Mouse (Mus musculus): ENCODE data around the gene Tmem72. TPM values are rescaled to one million over a fixed set of nuclear protein-coding genes. Genes with fewer than 3 reads are reported as not detected.

Gene Tmem72
- total and polyA plus RNA-seq, 3 experiments, result under 0.01 to 0.05 (median 0.03) TPM

GRCm38 (mm10) chr6:116672349-116672748 is 44.4 kb downstream of the Tmem72 start:
- no peaks in the 10 kb centered on the region for H3K27me3 ChIP-seq (ENCODE audit: control insufficient read depth, insufficient read depth, low read length)
- no peak overlapping the region; the same call in 1 of the 2 replicates for H3K9ac ChIP-seq (ENCODE audit: low read depth, low read length)
- no peaks in the 10 kb centered on the region for H3K79me2 ChIP-seq (replicated peaks; ENCODE audit: control insufficient read depth, insufficient read depth, low read length)
- no peak overlapping the region for H3K4me3 ChIP-seq
- no peak for TF ChIP-seq EP300 (IDR thresholded peaks at IDR 0.05; ENCODE audit: insufficient read depth, low read depth, low read length)
- no peak for TF ChIP-seq CTCF (IDR thresholded peaks at IDR 0.05)
- no peak for TF ChIP-seq POLR2A (IDR thresholded peaks at IDR 0.05; ENCODE audit: insufficient read depth, low read depth, low read length)
- intact Hi-C loops (cut with DNase I), result loop anchor here (2.0 kb wide), 1 partner anchor 18 kb away; no protein-coding TSS in a partner anchor
- DNase-seq, result peak in 1 of 2 experiments; percentile 33
- H3K4me1 ChIP-seq (ENCODE audit: control insufficient read depth, insufficient read depth, low read length), result no peaks in the 10 kb centered on the region
- WGBS, result 52% methylated on average over 5 of the region's 5 CpGs
- no peaks in the 10 kb centered on the region for H3K36me3 ChIP-seq (ENCODE audit: control insufficient read depth, insufficient read depth, low read length)
- no peak overlapping the region for H3K27ac ChIP-seq

GRCm38 (mm10) chr6:116671768-116672167 is 44.9 kb downstream of the Tmem72 start:
- WGBS, result 75% methylated on average over 4 of the region's 4 CpGs
- Histone ChIP-seq H3K79me2 (replicated peaks; ENCODE audit: control insufficient read depth, insufficient read depth, low read length) (no peaks in the 10 kb centered on the region), H3K4me1 (ENCODE audit: control insufficient read depth, insufficient read depth, low read length) (no peaks in the 10 kb centered on the region), H3K27me3 (ENCODE audit: control insufficient read depth, insufficient read depth, low read length) (no peaks in the 10 kb centered on the region), H3K9ac (ENCODE audit: low read depth, low read length) (no peak overlapping the region), H3K36me3 (ENCODE audit: control insufficient read depth, insufficient read depth, low read length) (no peaks in the 10 kb centered on the region), H3K27ac (no peak overlapping the region), H3K4me3 (no peak overlapping the region)
- no peak for DNase-seq
- intact Hi-C loops (cut with DNase I), result loop anchor here (2.0 kb wide), 1 partner anchor 17 kb away; no protein-coding TSS in a partner anchor
- no peak for TF ChIP-seq EP300 (IDR thresholded peaks at IDR 0.05; ENCODE audit: insufficient read depth, low read depth, low read length)
- TF ChIP-seq POLR2A (IDR thresholded peaks at IDR 0.05; ENCODE audit: insufficient read depth, low read depth, low read length), result no peak
- no peak for TF ChIP-seq CTCF (IDR thresholded peaks at IDR 0.05)

- H3K36me3 ChIP-seq (ENCODE audit: control insufficient read depth, insufficient read depth, low read length), result no peaks in the 10 kb centered on the region
- no peak overlapping the region for H3K9ac ChIP-seq (ENCODE audit: low read depth, low read length)
- H3K79me2 ChIP-seq (replicated peaks; ENCODE audit: control insufficient read depth, insufficient read depth, low read length), result no peaks in the 10 kb centered on the region
- WGBS, result 37% methylated on average over 5 of the region's 5 CpGs
- 0 out of 2 replicates have a peak, but pooled peaks have one; percentile 26 for TF ChIP-seq CTCF (IDR thresholded peaks at IDR 0.05)
- no peak for TF ChIP-seq POLR2A (IDR thresholded peaks at IDR 0.05; ENCODE audit: insufficient read depth, low read depth, low read length)
- TF ChIP-seq EP300 (IDR thresholded peaks at IDR 0.05; ENCODE audit: insufficient read depth, low read depth, low read length), result no peak
- H3K27me3 ChIP-seq (ENCODE audit: control insufficient read depth, insufficient read depth, low read length), result no peaks in the 10 kb centered on the region
- no peaks in the 10 kb centered on the region for H3K4me1 ChIP-seq (ENCODE audit: control insufficient read depth, insufficient read depth, low read length)
- DNase-seq, result peak in 1 of 2 experiments; percentile 33
- H3K4me3 ChIP-seq, result no peak overlapping the region
- intact Hi-C loops (cut with DNase I), result no loop called here
- no peak overlapping the region for H3K27ac ChIP-seq
Measured at GRCm38 (mm10) chr6:116671031-116671430, 45.7 kb downstream of the Tmem72 start.

- Histone ChIP-seq H3K36me3 (ENCODE audit: control insufficient read depth, insufficient read depth, low read length) (no peaks in the 10 kb centered on the region), H3K27me3 (ENCODE audit: control insufficient read depth, insufficient read depth, low read length) (no peaks in the 10 kb centered on the region), H3K79me2 (replicated peaks; ENCODE audit: control insufficient read depth, insufficient read depth, low read length) (no peaks in the 10 kb centered on the region), H3K4me3 (no peak overlapping the region), H3K27ac (no peak overlapping the region), H3K9ac (ENCODE audit: low read depth, low read length) (no peak overlapping the region), H3K4me1 (ENCODE audit: control insufficient read depth, insufficient read depth, low read length) (peaks cover 1% of the 10 kb centered on the region)
- intact Hi-C loops (cut with DNase I), result no loop called here
- 69% methylated on average over 6 of the region's 6 CpGs for WGBS
- DNase-seq, result peak in 1 of 2 experiments; percentile 35
- TF ChIP-seq EP300 (IDR thresholded peaks at IDR 0.05; ENCODE audit: insufficient read depth, low read depth, low read length) (no peak), CTCF (IDR thresholded peaks at IDR 0.05) (no peak), POLR2A (IDR thresholded peaks at IDR 0.05; ENCODE audit: insufficient read depth, low read depth, low read length) (no peak)
Measured at GRCm38 (mm10) chr6:116670144-116670543, 46.6 kb downstream of the Tmem72 start.

GRCm38 (mm10) chr6:116668682-116669470 is 47.8 kb downstream of the Tmem72 start:
- Histone ChIP-seq H3K27me3 (ENCODE audit: control insufficient read depth, insufficient read depth, low read length) (no peaks in the 10 kb centered on the region), H3K36me3 (ENCODE audit: control insufficient read depth, insufficient read depth, low read length) (no peaks in the 10 kb centered on the region), H3K4me1 (ENCODE audit: control insufficient read depth, insufficient read depth, low read length) (peaks cover 1% of the 10 kb centered on the region), H3K27ac (no peak overlapping the region), H3K79me2 (replicated peaks; ENCODE audit: control insufficient read depth, insufficient read depth, low read length) (no peaks in the 10 kb centered on the region), H3K9ac (ENCODE audit: low read depth, low read length) (no peak overlapping the region), H3K4me3 (no peak overlapping the region)
- intact Hi-C loops (cut with DNase I), result no loop called here
- 59% methylated on average over 11 of the region's 11 CpGs for WGBS
- DNase-seq, result peak; percentile 20 to 30
- TF ChIP-seq POLR2A (IDR thresholded peaks at IDR 0.05; ENCODE audit: insufficient read depth, low read depth, low read length), result no peak
- TF ChIP-seq EP300 (IDR thresholded peaks at IDR 0.05; ENCODE audit: insufficient read depth, low read depth, low read length), result no peak
- TF ChIP-seq CTCF (IDR thresholded peaks at IDR 0.05), result no peak

GRCm38 (mm10) chr6:116667382-116667781 is 49.3 kb downstream of the Tmem72 start:
- 72% methylated on average over 3 of the region's 3 CpGs for WGBS
- TF ChIP-seq EP300 (IDR thresholded peaks at IDR 0.05; ENCODE audit: insufficient read depth, low read depth, low read length), result no peak
- TF ChIP-seq CTCF (IDR thresholded peaks at IDR 0.05), result no peak
- no peak for TF ChIP-seq POLR2A (IDR thresholded peaks at IDR 0.05; ENCODE audit: insufficient read depth, low read depth, low read length)

More at GRCm38 (mm10) chr6:116667382-116667781, 49.3 kb downstream of the Tmem72 start:
- no peak overlapping the region for H3K4me3 ChIP-seq
- no peaks in the 10 kb centered on the region for H3K27me3 ChIP-seq (ENCODE audit: control insufficient read depth, insufficient read depth, low read length)
- no peaks in the 10 kb centered on the region for H3K36me3 ChIP-seq (ENCODE audit: control insufficient read depth, insufficient read depth, low read length)
- H3K9ac ChIP-seq (ENCODE audit: low read depth, low read length), result no peak overlapping the region
- intact Hi-C loops (cut with DNase I), result no loop called here
- H3K79me2 ChIP-seq (replicated peaks; ENCODE audit: control insufficient read depth, insufficient read depth, low read length), result no peaks in the 10 kb centered on the region
- H3K27ac ChIP-seq, result no peak overlapping the region
- peak in 1 of 2 experiments; percentile 9 for DNase-seq
- H3K4me1 ChIP-seq (ENCODE audit: control insufficient read depth, insufficient read depth, low read length), result peaks cover 1% of the 10 kb centered on the region
